Mouse (Mus musculus) lung, adult 10 weeks (tissue): Measurements from ENCODE around the gene Arhgef25. TPM values are rescaled to one million over a fixed set of nuclear protein-coding genes. Genes with fewer than 3 reads are reported as not detected.

Source experiments
- polyA plus RNA-seq: library from polyadenylated mRNA; stranded (reverse); fragments of 350-450 nt; fragmentation: Illumina TruSeq; extraction: RNeasy Lipid Tissue Mini Kit (QIAGEN cat#74804); gene quantifications from one replicate; pipeline ENCODE4 v1.2.3, GENCODE M21; 2014; ENCODE audit warnings: low read depth, low replicate concordance; ENCODE audit not compliant: insufficient read depth

Gene Arhgef25
- polyA plus RNA-seq, result 19.5 TPM

GRCm38 (mm10) chr10:127189651-127190381 lies at the start of gene Arhgef25:
TSS of gene Arhgef25 (minus strand) at chr10:127190083.

DNA sequence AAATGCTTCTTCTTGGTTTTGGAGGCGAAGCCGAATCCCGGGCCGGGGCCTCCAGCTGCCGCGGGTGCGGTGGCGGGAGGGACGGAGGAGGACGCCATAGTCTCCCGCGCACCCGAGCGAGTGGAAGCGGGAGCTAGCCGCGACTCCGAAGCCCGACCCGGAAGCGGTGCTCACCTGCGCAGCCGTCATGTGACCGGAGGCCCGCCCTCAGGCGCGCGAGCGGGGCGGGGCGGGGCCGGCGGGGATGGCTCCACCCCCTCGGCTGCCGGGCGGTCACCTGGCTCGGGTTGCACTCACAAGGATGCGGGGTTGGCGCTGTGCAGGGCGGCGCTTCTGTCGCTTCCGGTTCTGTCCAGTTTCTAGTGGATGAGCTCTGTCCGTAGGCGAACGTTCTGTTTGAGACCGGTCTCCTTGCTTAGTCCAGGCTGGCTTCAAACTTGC lies 21.6 kb upstream of the Arhgef25 start, which contains the start of gene Pip4k2c:
Gene Pip4k2c (minus strand): TSS at position 172 of the 441 bp plus-strand sequence.

GRCm38 (mm10) chr10:127195328-127196129 lies 5.6 kb upstream of the Arhgef25 start, which contains the start of gene Dtx3:
TSS of gene Dtx3 (minus strand) at chr10:127195728.

GRCm38 (mm10) chr10:127179871-127180694 lies 9.8 kb downstream of the Arhgef25 start, which contains the start of gene Slc26a10:
TSS of gene Slc26a10 (minus strand) at chr10:127180645.

GRCm38 (mm10) chr10:127164631-127165353 lies 25.1 kb downstream of the Arhgef25 start, which contains the start of gene B4galnt1:
TSS of gene B4galnt1 (plus strand) at chr10:127165225.

Other genes starting within 250 kb of the Arhgef25 start
- gene Ctdsp2, start 211.4 kb downstream of the Arhgef25 start, polyA plus RNA-seq, result 93.4 TPM
- 0.45 TPM for gene Avil, start 189.4 kb downstream of the Arhgef25 start, polyA plus RNA-seq
- 19.3 TPM for gene Tsfm, start 159.2 kb downstream of the Arhgef25 start, polyA plus RNA-seq
- gene Mettl1, start 148.7 kb downstream of the Arhgef25 start, polyA plus RNA-seq, result 12.1 TPM
- gene Eef1akmt3, start 148.6 kb downstream of the Arhgef25 start, polyA plus RNA-seq, result not detected
- gene Cyp27b1, start 141.8 kb downstream of the Arhgef25 start, polyA plus RNA-seq, result not detected
- 2.7 TPM for gene March9, start 129.9 kb downstream of the Arhgef25 start, polyA plus RNA-seq
- 183 TPM for gene Cdk4, start 126.5 kb downstream of the Arhgef25 start, polyA plus RNA-seq
- 71.3 TPM for gene Tspan31, start 119.8 kb downstream of the Arhgef25 start, polyA plus RNA-seq
- 2.7 TPM for gene Agap2, start 114.8 kb downstream of the Arhgef25 start, polyA plus RNA-seq
- 76.6 TPM for gene Os9, start 69.0 kb downstream of the Arhgef25 start, polyA plus RNA-seq
- gene B4galnt1, start 24.9 kb downstream of the Arhgef25 start, polyA plus RNA-seq, result 44.3 TPM
- gene Slc26a10, start 9.4 kb downstream of the Arhgef25 start, polyA plus RNA-seq, result 0.32 TPM
- 38.5 TPM for gene Dtx3, start 5.6 kb upstream of the Arhgef25 start, polyA plus RNA-seq
- 29.9 TPM for gene Pip4k2c, start 21.5 kb upstream of the Arhgef25 start, polyA plus RNA-seq
- gene Kif5a, start 73.3 kb upstream of the Arhgef25 start, polyA plus RNA-seq, result 0.23 TPM
- 112 TPM for gene Dctn2, start 76.3 kb upstream of the Arhgef25 start, polyA plus RNA-seq
- 13.4 TPM for gene Mbd6, start 98.9 kb upstream of the Arhgef25 start, polyA plus RNA-seq
- 39.4 TPM for gene Mars, start 121.7 kb upstream of the Arhgef25 start, polyA plus RNA-seq
- gene Arhgap9, start 131.9 kb upstream of the Arhgef25 start, polyA plus RNA-seq, result 17.6 TPM
- 1.4 TPM for gene Gli1, start 151.9 kb upstream of the Arhgef25 start, polyA plus RNA-seq
- not detected for gene Inhbe, start 164.3 kb upstream of the Arhgef25 start, polyA plus RNA-seq
- gene Inhbc, start 180.3 kb upstream of the Arhgef25 start, polyA plus RNA-seq, result not detected
- gene R3hdm2, start 190.2 kb upstream of the Arhgef25 start, polyA plus RNA-seq, result 36.0 TPM